Mouse (Mus musculus) layer of hippocampus, postnatal 25 days (tissue): ENCODE measurements around the gene Gm38100. TPM values are rescaled to one million over a fixed set of nuclear protein-coding genes. Genes with fewer than 3 reads are reported as not detected.

ENCODE experiments used
- DNase-seq, 2 experiments: peaks; one replicate each; pipeline ENCODE4 v3.0.0; 2022; ENCODE audit warnings: mixed read lengths in 2 of 2, low spot score in 1 of 2; ENCODE audit errors: extremely low spot score in 1 of 2
- total RNA-seq, 2 experiments: library from RNA; stranded (reverse); gene quantifications; 2 replicates each; pipeline ENCODE4 v1.2.3; 2021

Gm38100 gene
- total RNA-seq, 2 experiments from 2014 or later: not detected

DNA sequence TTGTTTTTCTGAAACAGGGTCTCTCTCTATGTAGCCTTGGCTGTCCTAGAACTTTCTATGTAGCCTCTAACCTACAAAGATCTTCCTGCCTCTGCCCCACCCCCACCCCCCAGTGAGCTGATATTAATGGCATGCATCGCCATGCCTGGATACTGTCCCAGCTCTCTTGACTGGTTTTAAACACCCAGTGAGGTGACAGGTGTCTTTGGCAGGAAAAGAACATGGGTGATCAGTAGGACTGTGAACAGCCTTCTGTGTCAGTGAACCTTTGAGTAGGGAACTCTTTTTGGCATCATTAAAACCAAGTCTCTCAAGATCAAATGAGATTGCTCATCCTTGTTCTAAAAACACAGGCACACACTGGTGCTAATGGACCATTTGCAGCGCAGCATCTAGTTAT lies 41.7 kb downstream of the Gm38100 start:
- no peak for DNase-seq

DNA sequence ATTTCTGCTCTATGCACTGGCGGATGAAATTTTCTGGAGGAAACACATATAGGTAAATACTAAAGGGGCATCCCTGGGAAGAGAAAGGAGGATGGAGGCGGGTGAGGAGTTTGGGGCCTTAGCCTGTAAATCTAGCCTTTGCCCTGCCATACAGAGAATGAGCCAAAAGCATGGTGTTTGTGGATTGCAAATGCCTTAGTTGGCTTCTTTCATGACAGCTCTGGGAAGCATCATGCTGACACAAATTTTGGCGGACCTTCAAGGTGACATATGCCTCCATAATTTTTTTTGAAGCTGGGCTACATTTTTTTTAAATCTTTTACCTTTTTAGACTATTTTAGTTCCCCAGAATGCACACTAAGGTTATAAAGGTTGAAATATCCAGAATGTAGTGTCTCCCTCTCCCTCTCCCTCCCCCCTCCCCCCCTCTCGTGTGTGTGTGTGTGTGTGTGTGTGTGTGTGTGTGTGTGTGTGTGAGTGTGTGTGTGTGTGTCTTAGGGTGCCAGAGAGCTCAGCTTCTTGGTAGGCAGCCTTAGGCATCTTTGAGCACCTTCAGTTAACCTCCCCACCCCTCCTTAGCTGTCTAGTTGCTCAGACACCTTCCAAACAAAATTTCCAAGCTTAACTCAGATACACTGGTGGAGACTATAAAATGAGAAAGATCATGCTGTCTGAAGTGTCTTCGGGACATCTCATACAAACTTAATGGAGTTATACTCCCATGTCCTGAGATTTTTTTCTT lies 47.0 kb downstream of the Gm38100 start:
- peak in 1 of 2 experiments; percentile 7 for DNase-seq

DNA sequence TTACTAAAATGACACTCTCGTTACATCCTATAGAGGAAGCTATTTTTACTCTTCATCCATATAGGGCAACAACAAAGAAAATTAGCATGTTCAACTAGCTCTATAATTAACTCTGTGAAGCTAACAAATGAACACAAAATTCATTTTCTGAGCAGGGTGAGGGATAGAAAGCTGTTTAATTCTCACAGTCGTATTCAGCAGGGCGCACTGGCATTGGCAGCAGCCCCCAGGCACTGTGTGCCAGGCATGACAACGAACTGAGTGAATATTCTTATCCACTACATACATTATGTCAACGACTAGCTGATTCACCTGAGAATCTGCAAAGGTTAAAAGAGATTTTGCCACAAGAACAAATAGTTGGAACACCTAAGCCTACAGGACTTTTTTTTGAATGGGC lies 50.6 kb downstream of the Gm38100 start:
- DNase-seq: no peak

Other genes starting within 250 kb of the Gm38100 start
- 1 to 10 TPM; 1.4 TPM for gene Opn3, start 227.6 kb upstream of the Gm38100 start, total RNA-seq
- 1 to 10 TPM; 4.1 to 4.3 TPM for gene Chml, start 227.4 kb upstream of the Gm38100 start, total RNA-seq
- not detected for gene Wdr64, start 221.7 kb upstream of the Gm38100 start, total RNA-seq
- gene Exo1, start 39.7 kb upstream of the Gm38100 start, total RNA-seq: under 1 TPM; 0.62 to 0.87 TPM
- not detected for gene Rbm8a2, start 58.8 kb downstream of the Gm38100 start, total RNA-seq